In genomic region chr1:182275109-182275508, GRCm38 (mm10) we compare ENCODE assay signal across 24 mouse cellular contexts. TPM values are rescaled to one million over a fixed set of nuclear protein-coding genes. Genes with fewer than 3 reads are reported as not detected.
DNase-seq lines count a peak whose midpoint lies in the region; ATAC-seq and TF ChIP-seq lines count a peak whose summit lies in the region.
"Had no signal": no experiment of that assay in that cellular context is flagged by ENCODE, and none has a peak within 500 bp of the region (broad histone marks: within the 10 kb centered on the region; RNA-seq: fewer than 3 reads in every experiment).

No protein-coding gene starts in this region.

- H3K36me3 ChIP-seq in CH12.LX (replicated peaks in 1 of 2; ENCODE audit: control insufficient read depth in 1 of 2, insufficient read depth in 1 of 2, low read length in 1 of 2): peaks cover 43 to 74% of the 10 kb centered on the region in 2 experiments
- peaks cover 51% of the 10 kb centered on the region for H3K36me3 ChIP-seq in intestine, embryonic 14.5 days (ENCODE audit: control insufficient read depth, insufficient read depth, low read length)
- peaks cover 9% of the 10 kb centered on the region for H3K36me3 ChIP-seq in intestine, embryonic 16.5 days (ENCODE audit: control insufficient read depth, insufficient read depth, low read length)
- peaks cover 28% of the 10 kb centered on the region for H3K36me3 ChIP-seq in small intestine, adult 2 months (ENCODE audit: control insufficient read depth, insufficient read depth, low read length)

- peaks cover 2 to 6% of the 10 kb centered on the region in 2 experiments; a peak in 3 of 4 replicates for H3K4me1 ChIP-seq in CH12.LX (ENCODE audit: control insufficient read depth in 1 of 2, insufficient read depth in 2 of 2)
- peaks cover 2% of the 10 kb centered on the region; the same call in 1 of the 2 replicates for H3K4me1 ChIP-seq in intestine, embryonic 14.5 days (replicated peaks; ENCODE audit: control insufficient read depth, insufficient read depth, low read length)
- 0 out of 2 replicates have a peak, but pooled peaks cover 5% of the 10 kb centered on the region for H3K4me1 ChIP-seq in intestine, embryonic 16.5 days (ENCODE audit: control insufficient read depth, insufficient read depth, low read length)
- H3K4me1 ChIP-seq in small intestine, adult 2 months (ENCODE audit: control insufficient read depth, insufficient read depth, insufficient read length, low read length): peaks cover 4% of the 10 kb centered on the region; the same call in 1 of the 2 replicates

- no peaks in the 10 kb centered on the region for H3K9me3 ChIP-seq in CH12.LX (replicated peaks; ENCODE audit: low read length)
- no peaks in the 10 kb centered on the region for H3K9me3 ChIP-seq in intestine, embryonic 14.5 days (ENCODE audit: control insufficient read depth, low read length)
- H3K9me3 ChIP-seq in intestine, embryonic 16.5 days (ENCODE audit: control insufficient read depth, low read length): no peaks in the 10 kb centered on the region
- H3K9me3 ChIP-seq: embryonic facial prominence, embryonic 10.5 days; embryonic facial prominence, embryonic 12.5 days; forebrain, embryonic 10.5 days; forebrain, embryonic 12.5 days; G1E had no signal

- peaks cover 19% of the 10 kb centered on the region for H3K79me2 ChIP-seq in CH12.LX (replicated peaks; ENCODE audit: control insufficient read depth, extremely low read depth, insufficient read depth, poor library complexity, severe bottlenecking)

- TF ChIP-seq RAD21 in CH12.LX (IDR thresholded peaks at IDR 0.05; ENCODE audit: low read depth, low read length): no peak

- no peak overlapping the region for H3K27ac ChIP-seq in CH12.LX (ENCODE audit: insufficient read depth, low read depth)
- no peak overlapping the region for H3K27ac ChIP-seq in intestine, embryonic 14.5 days (ENCODE audit: low read depth)
- H3K27ac ChIP-seq in intestine, embryonic 16.5 days (ENCODE audit: low read length): no peak overlapping the region
- peak overlapping the region; percentile 8; the same call in 1 of the 2 replicates for H3K27ac ChIP-seq in small intestine, adult 2 months (ENCODE audit: insufficient read depth, low read depth, low read length)
- H3K27ac ChIP-seq: embryonic facial prominence, embryonic 10.5 days; embryonic facial prominence, embryonic 12.5 days; forebrain, embryonic 10.5 days; forebrain, embryonic 12.5 days had no signal

- TF ChIP-seq CTCF in CH12.LX (conservative IDR thresholded peaks at IDR 0.05 in 1 of 2, IDR thresholded peaks at IDR 0.05 in 1 of 2; ENCODE audit: low read depth in 2 of 2, low read length in 2 of 2): no peak
- TF ChIP-seq CTCF in small intestine, adult 2 months (IDR thresholded peaks at IDR 0.05; ENCODE audit: extremely low read depth, insufficient read length, insufficient replicate concordance, low read depth, low read length): no peak

- dilution Hi-C loops in CH12.LX (cut with MboI; ENCODE audit: extremely low pct_ligation_motif_present, extremely low pct_unique_long_range_greater_than_20kb, low sequenced_read_pairs): no loop called here

- in situ Hi-C loops in CH12.LX (cut with MboI; ENCODE audit: low pct_ligation_motif_present, low pct_unique_long_range_greater_than_20kb, low sequenced_read_pairs): no loop called here

- H3K9ac ChIP-seq in CH12.LX (ENCODE audit: insufficient read depth, low read depth): no peak overlapping the region
- H3K9ac ChIP-seq in intestine, embryonic 14.5 days (ENCODE audit: low read length): no peak overlapping the region
- no peak overlapping the region for H3K9ac ChIP-seq in intestine, embryonic 16.5 days (ENCODE audit: low read depth, low read length)
- H3K9ac ChIP-seq: embryonic facial prominence, embryonic 12.5 days; forebrain, embryonic 12.5 days had no signal

- no peak for DNase-seq in CH12.LX (ENCODE audit: extremely low read depth)
- DNase-seq in intestine, embryonic 14.5 days (ENCODE audit: low spot score): no peak
- no peak for DNase-seq in cerebellum, postnatal 36 days
- DNase-seq in frontal cortex, postnatal 10 days (ENCODE audit: low spot score in 2 of 2): no peak
- DNase-seq: adrenal gland, adult 8-10 months; adrenal gland, postnatal 14 days; adrenal gland, postnatal 36 days; cerebellum, adult 18-20 months; cerebellum, adult 8-10 months; cerebellum, adult 9-11 months; cerebellum, postnatal 14 days had no signal

- ATAC-seq in intestine, embryonic 14.5 days (replicated peaks; ENCODE audit: low FRiP score, low TSS enrichment, low read depth): peak; percentile 67; the same call in 1 of the 2 replicates
- ATAC-seq in intestine, embryonic 16.5 days: peak; percentile 73
- ATAC-seq in erythroblast, adult 5-6 weeks (replicated peaks; ENCODE audit: low FRiP score, poor library complexity, severe bottlenecking): no peak
- ATAC-seq: activated CD4-positive, CD25-positive, alpha-beta regulatory T cell, adult 4 months; forebrain, embryonic 14.5 days; forebrain, embryonic 16.5 days; Patski had no signal

- H3K4me3 ChIP-seq in CH12.LX (replicated peaks in 1 of 3; ENCODE audit: low read depth in 2 of 3, low read length in 2 of 3, poor library complexity in 1 of 3): no peak overlapping the region
- H3K4me3 ChIP-seq in intestine, embryonic 14.5 days (ENCODE audit: low read depth, low read length): no peak overlapping the region
- H3K4me3 ChIP-seq in intestine, embryonic 16.5 days (ENCODE audit: low read length): no peak overlapping the region
- no peak overlapping the region for H3K4me3 ChIP-seq in small intestine, adult 2 months (ENCODE audit: low read depth, low read length)
- H3K4me3 ChIP-seq: embryonic facial prominence, embryonic 10.5 days; embryonic facial prominence, embryonic 12.5 days; erythroblast, embryonic 14.5 days; forebrain, embryonic 10.5 days; forebrain, embryonic 12.5 days had no signal

- TF ChIP-seq EP300 in CH12.LX (IDR thresholded peaks at IDR 0.05; ENCODE audit: low read length): no peak

- 65% methylated on average over 6 of the region's 6 CpGs for WGBS in intestine, embryonic 14.5 days
- 61% methylated on average over 6 of the region's 6 CpGs for WGBS in intestine, embryonic 16.5 days
- 37% methylated on average over 6 of the region's 6 CpGs for WGBS in small intestine, adult 2 months

- TF ChIP-seq POLR2A in CH12.LX (IDR thresholded peaks at IDR 0.05; ENCODE audit: low read depth, low read length): no peak
- TF ChIP-seq POLR2A in small intestine, adult 2 months (IDR thresholded peaks at IDR 0.05; ENCODE audit: low read depth, low read length): no peak

- H3K27me3 ChIP-seq in CH12.LX (replicated peaks): no peaks in the 10 kb centered on the region
- H3K27me3 ChIP-seq in intestine, embryonic 14.5 days (replicated peaks; ENCODE audit: control insufficient read depth, insufficient read depth, low read length): no peaks in the 10 kb centered on the region
- no peaks in the 10 kb centered on the region for H3K27me3 ChIP-seq in intestine, embryonic 16.5 days (replicated peaks; ENCODE audit: control insufficient read depth, insufficient read depth, low read length)
- no peaks in the 10 kb centered on the region for H3K27me3 ChIP-seq in small intestine, adult 2 months (ENCODE audit: control insufficient read depth, insufficient read depth, low read length)
- H3K27me3 ChIP-seq: embryonic facial prominence, embryonic 12.5 days; forebrain, embryonic 12.5 days; Patski had no signal

- no peak overlapping the region for H3K4me2 ChIP-seq in CH12.LX (ENCODE audit: insufficient read depth, low read depth, poor library complexity, severe bottlenecking)
- no peak overlapping the region for H3K4me2 ChIP-seq in intestine, embryonic 14.5 days (ENCODE audit: low read length)
- H3K4me2 ChIP-seq in intestine, embryonic 16.5 days (ENCODE audit: low read depth, low read length): no peak overlapping the region
- H3K4me2 ChIP-seq: embryonic facial prominence, embryonic 12.5 days; forebrain, embryonic 12.5 days had no signal

TF ChIP-seq in CH12.LX, 34 proteins besides CTCF, POLR2A, EP300 and RAD21:
- 0 out of 2 replicates have a peak, but pooled peaks have one; percentile 23 for TF ChIP-seq POLR2AphosphoS2 (IDR thresholded peaks at IDR 0.05; ENCODE audit: low read depth, low read length)
- TF ChIP-seq MYC (IDR thresholded peaks at IDR 0.05; ENCODE audit: low read depth, low read length): no peak

RNA-seq across cellular contexts. Expression of gene Degs1, which starts 7.5 kb away (rescaled TPM):
- 54.2 and 57.8 TPM in 2 replicates for total RNA-seq in CH12.LX (2012; rRNA removed)
- 124 TPM in 2 replicates for total RNA-seq in CH12.LX (2014; rRNA removed)
- 89.3 and 117 TPM in 2 replicates for polyA plus RNA-seq in CH12.LX (2012; ENCODE audit: insufficient read length, low read depth)
- polyA plus RNA-seq in intestine, embryonic 14.5 days (2014; fragmentation: Nextera tagmentation; extraction: Ambion mirVana): 119 and 126 TPM in 2 replicates
- 126 and 129 TPM in 2 replicates for polyA plus RNA-seq in intestine, embryonic 16.5 days (2015; fragmentation: Nextera tagmentation; extraction: Ambion mirVana)
- polyA plus RNA-seq in small intestine, adult 2 months (2012; rRNA removed): 8.5 and 14.1 TPM in 2 replicates
- total RNA-seq in erythroblast, adult 5-6 weeks (2015; ENCODE audit: low replicate concordance): 59.4 and 77.8 TPM in 2 replicates
- total RNA-seq in erythroblast, adult 5-6 weeks (2017; ENCODE audit: low replicate concordance): 36.5 and 41.1 TPM in 2 replicates
